Mouse (Mus musculus) embryonic facial prominence, embryonic 14.5 days (tissue): ENCODE results near the gene Heatr6. TPM values are rescaled to one million over a fixed set of nuclear protein-coding genes. Genes with fewer than 3 reads are reported as not detected.

Experiments
- ATAC-seq: fragments of 200-750 bp; cut with Nextera tagmentation; 2 replicates; pipeline ENCODE4 v1.8.0; 2017; ENCODE audit warnings: low read depth, moderate number of reproducible peaks, moderate TSS enrichment
- DNase-seq: peaks from one replicate; pipeline ENCODE4 v3.0.0-alpha.2; 2015; ENCODE audit warnings: low spot score
- H3K27ac ChIP-seq: fragments of 300-500 bp; sonication (generic); replicated peaks from 2 replicates; pipeline ENCODE4 v1.5.1; 2014; ENCODE audit warnings: low read depth, mild to moderate bottlenecking, low read length, moderate library complexity
- H3K27me3 ChIP-seq: fragments of 300-500 bp; sonication (generic); replicated peaks from 2 replicates; pipeline ENCODE4 v1.6.1; 2014; ENCODE audit warnings: low read length; ENCODE audit not compliant: control insufficient read depth, insufficient read depth
- H3K36me3 ChIP-seq: fragments of 300-500 bp; sonication (generic); 2 replicates; pipeline ENCODE4 v1.6.1; 2014; ENCODE audit warnings: low read length, mixed read lengths; ENCODE audit not compliant: control insufficient read depth, insufficient read depth
- H3K4me1 ChIP-seq: fragments of 300-500 bp; sonication (generic); 2 replicates; pipeline ENCODE4 v1.6.1; 2014; ENCODE audit warnings: antibody characterized with exemption, low read length; ENCODE audit not compliant: control insufficient read depth, insufficient read depth
- H3K4me2 ChIP-seq: fragments of 300-500 bp; sonication (generic); 2 replicates; pipeline ENCODE4 v1.6.1; 2014; ENCODE audit warnings: low read depth, mild to moderate bottlenecking, low read length, moderate library complexity, mixed read lengths
- H3K4me3 ChIP-seq: fragments of 300-500 bp; sonication (generic); 2 replicates; pipeline ENCODE4 v1.5.1; 2014; ENCODE audit warnings: low read depth, mild to moderate bottlenecking, low read length
- H3K9ac ChIP-seq: fragments of 300-500 bp; sonication (generic); 2 replicates; pipeline ENCODE4 v1.6.1; 2014; ENCODE audit warnings: low read depth, mild to moderate bottlenecking, low read length, moderate library complexity, mixed read lengths
- H3K9me3 ChIP-seq: fragments of 300-500 bp; sonication (generic); 2 replicates; pipeline ENCODE4 v1.6.1; 2016; ENCODE audit warnings: low read length; ENCODE audit not compliant: control insufficient read depth
- WGBS: fragments of 180-500 bp; shearing (Covaris S2); extraction: QIAGEN DNeasy Blood & Tissue Kit; methylation state at CpG from one replicate; pipeline ENCODE4 v1.1.7; 2014; 5-methylcytosine and 5-hydroxymethylcytosine counted together
- polyA plus RNA-seq: library from polyadenylated mRNA; unstranded; fragments of >200 nt; fragmentation: Nextera tagmentation; extraction: Ambion mirVana; gene quantifications from 2 replicates; pipeline ENCODE4 v1.2.1, GENCODE M21; 2014

Gene Heatr6
- polyA plus RNA-seq, 1 experiment from 2014 or later: 19.2 TPM

DNA sequence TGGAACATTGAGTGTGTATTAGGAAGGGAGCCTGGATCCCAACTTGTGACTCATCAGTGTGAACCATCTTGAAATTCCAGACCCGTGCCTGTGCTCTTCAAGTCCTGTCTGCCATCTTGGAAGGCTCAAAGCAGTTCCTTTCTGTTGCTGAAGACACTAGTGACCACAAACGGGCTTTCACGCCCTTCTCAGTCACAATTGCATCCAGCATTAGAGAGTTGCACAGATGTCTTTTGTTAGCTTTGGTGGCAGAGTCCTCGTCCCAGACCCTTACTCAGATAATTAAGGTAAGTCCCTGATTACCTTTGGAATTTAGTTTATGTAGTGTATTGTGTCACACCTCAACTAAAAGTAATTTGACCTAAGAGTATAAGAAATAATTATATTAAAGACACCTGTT is 15.5 kb downstream of the Heatr6 start:
- no peaks in the 10 kb centered on the region for H3K9me3 ChIP-seq
- no peak overlapping the region for H3K9ac ChIP-seq
- H3K27me3 ChIP-seq: no peaks in the 10 kb centered on the region
- H3K4me3 ChIP-seq: no peak overlapping the region
- ATAC-seq (no peak), DNase-seq (no peak)
- peaks cover 86% of the 10 kb centered on the region for H3K36me3 ChIP-seq
- 88% methylated on average over 4 of the region's 4 CpGs for WGBS
- no peak overlapping the region for H3K4me2 ChIP-seq
- H3K27ac ChIP-seq: no peak overlapping the region
- H3K4me1 ChIP-seq: no peaks in the 10 kb centered on the region

DNA sequence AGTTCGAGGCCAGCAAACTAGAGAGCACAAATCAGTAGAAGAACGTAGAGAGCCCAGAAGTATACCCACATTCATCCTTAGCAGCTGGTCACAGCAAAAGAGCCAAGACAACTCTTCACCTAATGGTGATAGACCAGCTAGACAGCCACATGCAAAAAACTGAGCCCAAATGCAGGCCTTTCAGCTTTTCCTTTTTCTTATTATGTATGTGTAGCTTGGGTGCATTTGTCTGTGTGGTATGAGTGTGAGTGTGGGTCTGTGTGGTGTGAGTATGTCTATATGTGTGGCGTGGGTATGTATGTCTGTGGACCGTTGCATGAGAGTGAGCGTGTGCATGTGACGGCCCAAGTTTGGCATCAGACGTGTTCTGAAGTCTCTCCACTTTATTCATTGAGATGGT is 17.5 kb downstream of the Heatr6 start:
- Histone ChIP-seq H3K27me3 (no peaks in the 10 kb centered on the region), H3K36me3 (peaks cover 85% of the 10 kb centered on the region), H3K4me1 (no peaks in the 10 kb centered on the region), H3K9ac (no peak overlapping the region), H3K4me3 (no peak overlapping the region), H3K4me2 (no peak overlapping the region), H3K9me3 (no peaks in the 10 kb centered on the region), H3K27ac (no peak overlapping the region)
- WGBS: 94% methylated on average over 7 of the region's 7 CpGs
- no peak for ATAC-seq
- DNase-seq: no peak

DNA sequence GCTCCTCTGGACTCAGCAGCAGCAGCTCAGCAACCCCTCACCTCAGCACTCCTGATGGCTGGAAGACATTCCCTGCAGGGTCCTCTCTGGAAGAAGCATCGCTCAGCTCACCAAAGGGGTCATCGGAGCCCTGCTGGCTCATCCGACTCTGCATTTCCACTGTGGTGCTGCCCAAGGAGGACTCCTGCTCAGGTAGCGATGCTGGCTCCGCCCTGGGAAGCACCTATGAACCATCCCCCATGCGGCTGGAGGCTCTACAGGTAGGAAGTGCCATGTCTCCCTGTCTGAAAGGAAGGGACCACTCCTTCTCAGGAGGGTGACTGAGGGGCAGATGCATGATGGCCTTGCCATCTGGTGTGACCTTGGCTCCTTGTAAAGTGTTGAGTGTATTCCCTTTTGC is 18.8 kb downstream of the Heatr6 start:
- DNase-seq (no peak), ATAC-seq (no peak)
- H3K4me1 ChIP-seq: no peaks in the 10 kb centered on the region
- no peak overlapping the region for H3K4me2 ChIP-seq
- H3K9me3 ChIP-seq: no peaks in the 10 kb centered on the region
- H3K4me3 ChIP-seq: no peak overlapping the region
- H3K27me3 ChIP-seq: no peaks in the 10 kb centered on the region
- H3K27ac ChIP-seq: no peak overlapping the region
- peaks cover 85% of the 10 kb centered on the region for H3K36me3 ChIP-seq
- WGBS: 94% methylated on average over 6 of the region's 6 CpGs
- no peak overlapping the region for H3K9ac ChIP-seq

DNA sequence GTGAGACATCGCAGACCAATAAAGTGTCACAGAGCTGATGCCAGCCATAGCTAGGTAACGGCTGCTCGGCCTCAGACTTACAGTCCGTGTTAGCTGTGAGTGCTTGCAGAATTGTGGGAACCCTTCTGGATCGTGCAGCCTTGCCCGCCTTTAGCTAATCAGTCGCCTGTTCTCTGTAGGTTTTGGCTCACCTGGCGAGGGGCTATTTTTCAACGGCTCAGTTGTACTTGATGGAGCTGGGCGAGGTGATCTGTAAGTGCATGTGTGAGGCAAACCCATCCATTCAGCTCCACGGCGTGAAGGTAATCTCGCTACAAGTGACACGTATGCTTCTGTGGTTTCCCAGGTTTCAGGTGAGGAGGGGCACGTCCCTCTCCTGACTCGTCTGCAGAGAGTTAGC is 20.2 kb downstream of the Heatr6 start:
- Histone ChIP-seq H3K27ac (no peak overlapping the region), H3K9me3 (no peaks in the 10 kb centered on the region), H3K4me1 (no peaks in the 10 kb centered on the region), H3K9ac (no peak overlapping the region), H3K36me3 (peaks cover 84% of the 10 kb centered on the region), H3K4me3 (no peak overlapping the region), H3K4me2 (no peak overlapping the region), H3K27me3 (no peaks in the 10 kb centered on the region)
- ATAC-seq (no peak), DNase-seq (no peak)
- WGBS: 94% methylated on average over 16 of the region's 16 CpGs

DNA sequence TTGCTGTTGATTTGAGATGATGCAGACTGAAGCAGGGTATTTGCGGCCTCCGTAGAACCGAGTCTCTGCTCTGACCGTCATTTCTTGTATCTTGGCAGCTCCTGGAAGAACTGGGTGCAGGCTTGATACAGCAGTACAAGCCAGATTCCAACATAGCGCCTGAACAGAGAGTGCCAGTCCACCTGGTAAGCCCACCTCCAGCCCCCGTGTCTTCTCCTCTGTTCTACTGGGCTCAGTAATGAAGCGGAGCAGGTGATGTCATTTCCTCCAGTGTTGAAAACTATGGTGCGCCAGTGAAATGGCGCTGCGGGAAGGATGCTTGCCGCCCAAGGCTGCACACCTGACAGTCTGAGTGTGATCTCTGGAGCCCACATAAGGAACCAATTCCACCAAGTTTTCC is 20.8 kb downstream of the Heatr6 start:
- no peak overlapping the region for H3K4me2 ChIP-seq
- H3K4me1 ChIP-seq: no peaks in the 10 kb centered on the region
- H3K9ac ChIP-seq: no peak overlapping the region
- ATAC-seq (no peak), DNase-seq (no peak)
- WGBS: 92% methylated on average over 11 of the region's 11 CpGs
- H3K4me3 ChIP-seq: no peak overlapping the region
- no peaks in the 10 kb centered on the region for H3K27me3 ChIP-seq
- H3K27ac ChIP-seq: no peak overlapping the region
- no peaks in the 10 kb centered on the region for H3K9me3 ChIP-seq
- H3K36me3 ChIP-seq: peaks cover 84% of the 10 kb centered on the region

DNA sequence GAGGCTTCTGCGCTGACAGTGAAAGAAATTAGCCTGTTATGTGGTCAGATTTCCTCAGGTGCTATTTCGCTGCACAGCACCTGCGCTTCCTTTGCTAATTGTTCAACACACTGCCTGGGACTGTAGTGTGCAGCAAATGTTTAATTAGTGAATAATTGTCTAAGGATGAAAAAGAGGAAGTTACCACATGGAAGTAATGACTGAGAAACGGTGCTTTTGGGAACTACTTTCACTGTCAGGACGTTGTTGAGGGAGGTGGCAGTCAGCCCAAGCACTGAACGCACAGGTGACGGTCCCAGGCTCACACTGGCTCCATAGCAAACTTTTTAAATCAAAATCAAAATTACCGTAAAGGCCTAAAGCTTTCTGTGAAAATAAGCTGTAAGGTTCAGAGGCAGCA is 23.3 kb downstream of the Heatr6 start:
- no peak for DNase-seq
- Histone ChIP-seq H3K9me3 (no peaks in the 10 kb centered on the region), H3K4me1 (no peaks in the 10 kb centered on the region), H3K36me3 (peaks cover 96% of the 10 kb centered on the region), H3K27me3 (no peaks in the 10 kb centered on the region), H3K4me3 (no peak overlapping the region), H3K4me2 (no peak overlapping the region), H3K9ac (no peak overlapping the region), H3K27ac (no peak overlapping the region)
- ATAC-seq: no peak
- 90% methylated on average over 8 of the region's 8 CpGs for WGBS

DNA sequence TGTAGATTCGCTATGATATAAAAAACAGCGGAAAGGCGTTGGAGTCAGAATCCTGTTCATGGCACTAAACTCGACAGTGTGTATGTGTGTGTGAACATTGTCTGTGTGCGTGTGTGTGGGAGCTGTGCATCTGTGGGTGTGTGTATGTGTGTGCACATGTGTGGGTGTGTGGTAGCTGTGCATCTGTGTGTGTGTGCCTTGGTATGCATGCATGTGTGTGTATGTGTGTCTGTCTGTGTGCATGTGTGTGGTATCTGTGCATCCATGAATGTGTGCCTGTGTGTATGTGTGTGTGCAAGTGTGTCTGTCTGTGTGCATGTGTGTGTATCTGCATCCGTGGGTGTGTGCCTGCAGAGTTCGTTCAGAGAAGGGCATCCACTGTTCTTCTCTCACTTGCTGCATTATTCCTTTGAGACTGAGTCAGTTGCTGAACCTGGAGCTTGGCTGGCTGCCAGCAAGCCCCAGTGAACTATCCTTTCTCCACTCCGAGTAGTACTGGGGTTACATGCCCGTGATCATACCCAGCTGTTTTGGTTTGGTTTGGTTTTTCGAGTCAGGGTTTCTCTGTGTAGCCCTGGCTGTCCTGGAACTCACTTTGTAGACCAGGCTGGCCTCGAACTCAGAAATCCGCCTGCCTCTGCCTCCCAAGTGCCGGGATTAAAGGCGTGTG is 30.6 kb downstream of the Heatr6 start:
- DNase-seq (peak; percentile 22), ATAC-seq (no peak)
- 73% methylated on average over 13 of the region's 14 CpGs for WGBS
- Histone ChIP-seq H3K4me2 (no peak overlapping the region), H3K27me3 (no peaks in the 10 kb centered on the region), H3K27ac (no peak overlapping the region), H3K4me1 (no peaks in the 10 kb centered on the region), H3K9ac (no peak overlapping the region), H3K4me3 (no peak overlapping the region), H3K9me3 (no peaks in the 10 kb centered on the region), H3K36me3 (peaks cover 44% of the 10 kb centered on the region)

DNA sequence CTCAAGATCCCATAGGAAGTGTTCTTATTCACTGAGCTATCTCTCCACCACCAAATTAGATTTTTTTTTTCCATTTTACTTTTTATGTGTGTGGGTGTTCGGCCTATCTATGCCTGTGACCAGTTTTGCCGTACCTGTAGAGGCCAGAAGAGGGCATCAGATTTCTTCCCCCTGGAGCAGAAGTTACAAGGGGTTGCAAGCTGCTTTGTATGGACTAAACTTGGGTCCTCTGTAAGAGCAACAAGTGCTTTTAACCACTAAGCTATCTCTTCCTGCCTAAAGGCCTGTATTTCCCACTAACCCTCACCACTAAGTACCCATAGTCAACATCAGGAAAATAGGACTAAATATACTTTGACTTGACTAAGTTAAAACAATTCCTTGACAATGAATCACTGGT is 31.2 kb downstream of the Heatr6 start:
- no peak overlapping the region for H3K27ac ChIP-seq
- H3K27me3 ChIP-seq: no peaks in the 10 kb centered on the region
- H3K9me3 ChIP-seq: no peaks in the 10 kb centered on the region
- 86% methylated on average over 2 of the region's 2 CpGs for WGBS
- no peaks in the 10 kb centered on the region for H3K4me1 ChIP-seq
- no peak overlapping the region for H3K9ac ChIP-seq
- no peak for ATAC-seq
- H3K4me2 ChIP-seq: no peak overlapping the region
- no peak for DNase-seq
- H3K4me3 ChIP-seq: no peak overlapping the region
- peaks cover 38% of the 10 kb centered on the region for H3K36me3 ChIP-seq

DNA sequence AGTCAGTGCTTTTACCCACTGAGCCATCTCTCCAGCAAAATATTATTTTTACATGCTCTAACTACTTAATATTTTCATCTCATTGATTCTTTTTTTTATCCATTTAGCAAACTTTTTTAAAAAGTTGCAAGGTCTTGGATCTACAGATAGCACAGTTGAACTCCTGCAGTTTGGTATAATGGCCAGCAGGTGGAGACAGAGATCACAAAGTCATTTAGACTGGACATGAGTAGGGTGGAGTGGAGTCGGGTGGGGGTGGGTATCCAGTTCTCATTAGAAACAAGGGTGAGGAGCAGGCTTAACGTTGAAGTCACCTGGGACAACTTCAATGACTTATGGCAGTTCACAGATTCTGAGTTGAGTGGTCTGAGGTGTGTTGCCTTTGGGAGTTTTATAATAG is 31.9 kb downstream of the Heatr6 start:
- DNase-seq (peak; percentile 70), ATAC-seq (0 out of 2 replicates have a peak, but pooled peaks have one; percentile 58)
- Histone ChIP-seq H3K27ac (no peak overlapping the region), H3K9ac (no peak overlapping the region), H3K4me3 (no peak overlapping the region), H3K9me3 (no peaks in the 10 kb centered on the region), H3K4me2 (no peak overlapping the region), H3K27me3 (no peaks in the 10 kb centered on the region), H3K4me1 (no peaks in the 10 kb centered on the region), H3K36me3 (peaks cover 31% of the 10 kb centered on the region)
- WGBS: 5% methylated on average over 2 of the region's 2 CpGs
